Mouse (Mus musculus) layer of hippocampus, adult 9-11 months (tissue): ENCODE results near the gene Nat9.

ENCODE experiments used
- DNase-seq: peaks from one replicate; pipeline ENCODE4 v3.0.0; 2022

Nat9 gene

GRCm38 (mm10) chr11:115212116-115212515 is 24.5 kb upstream of the Nat9 start:
- no peak for DNase-seq

DNA sequence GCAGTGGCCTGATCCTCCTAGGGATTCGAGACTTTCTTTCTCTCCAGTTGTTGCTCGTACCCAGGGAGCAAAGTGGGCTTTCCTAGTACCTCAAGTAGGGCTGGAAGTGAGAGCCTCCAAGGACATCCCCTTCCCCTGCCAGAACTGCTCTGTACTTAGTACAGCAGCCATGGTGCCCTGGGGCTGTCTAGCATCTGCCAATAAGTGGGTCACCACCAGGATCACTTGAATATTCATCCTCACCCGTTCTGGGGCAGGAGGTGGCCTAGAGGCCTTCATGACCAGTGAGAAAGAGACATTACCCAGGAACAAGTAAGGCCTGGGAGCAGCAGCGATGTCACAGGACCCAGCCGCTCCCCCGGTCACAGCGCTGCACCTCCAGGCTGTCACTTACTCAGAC is 22.3 kb upstream of the Nat9 start:
- no peak for DNase-seq

DNA sequence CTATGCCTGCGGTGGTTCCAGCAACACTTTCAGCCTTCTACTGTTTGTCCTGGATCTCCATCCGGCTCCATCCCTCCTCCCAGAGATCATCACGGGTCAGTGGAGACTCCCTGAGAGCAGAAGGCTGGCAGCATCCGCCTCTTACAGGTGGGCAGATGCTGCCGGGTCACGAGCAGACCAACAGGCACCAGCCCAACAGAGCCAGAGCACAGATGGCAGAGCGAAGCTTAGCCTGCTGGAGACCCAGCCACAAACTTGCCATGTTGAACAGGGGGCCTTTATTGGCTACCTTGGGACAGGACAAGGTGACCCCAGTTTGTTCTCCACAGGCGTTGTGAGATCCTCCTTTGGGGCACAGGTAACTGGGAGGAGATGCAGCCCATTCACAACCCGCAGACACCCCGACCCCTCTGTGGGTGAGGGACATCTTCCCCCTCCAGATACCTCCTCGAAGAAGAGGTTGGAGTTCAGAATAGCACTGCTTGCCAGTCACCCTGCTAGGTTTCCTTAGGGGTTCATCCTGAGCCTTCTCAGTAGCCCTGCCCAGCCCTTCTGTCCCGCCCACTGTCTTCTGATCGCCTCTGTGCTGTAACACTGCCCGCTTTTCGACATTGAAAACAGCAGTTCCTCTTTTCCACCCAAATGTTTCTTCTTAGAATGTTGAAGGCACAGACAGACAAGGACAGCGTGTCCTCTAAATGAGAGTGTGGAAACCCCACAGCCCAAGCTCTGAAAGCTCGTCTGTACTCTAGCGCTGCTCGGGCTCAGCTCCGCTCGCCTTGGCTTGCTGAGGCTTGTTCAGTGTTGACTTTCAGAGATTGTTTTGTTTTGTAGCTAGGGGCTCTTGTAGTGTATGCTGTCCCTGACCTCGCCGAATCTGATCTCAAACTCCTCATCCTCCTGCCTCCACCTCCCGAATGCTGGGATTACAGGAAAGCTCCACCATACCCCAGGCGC is 21.4 kb upstream of the Nat9 start:
- no peak for DNase-seq

GRCm38 (mm10) chr11:115208126-115208525 is 20.5 kb upstream of the Nat9 start:
- DNase-seq = no peak

DNA sequence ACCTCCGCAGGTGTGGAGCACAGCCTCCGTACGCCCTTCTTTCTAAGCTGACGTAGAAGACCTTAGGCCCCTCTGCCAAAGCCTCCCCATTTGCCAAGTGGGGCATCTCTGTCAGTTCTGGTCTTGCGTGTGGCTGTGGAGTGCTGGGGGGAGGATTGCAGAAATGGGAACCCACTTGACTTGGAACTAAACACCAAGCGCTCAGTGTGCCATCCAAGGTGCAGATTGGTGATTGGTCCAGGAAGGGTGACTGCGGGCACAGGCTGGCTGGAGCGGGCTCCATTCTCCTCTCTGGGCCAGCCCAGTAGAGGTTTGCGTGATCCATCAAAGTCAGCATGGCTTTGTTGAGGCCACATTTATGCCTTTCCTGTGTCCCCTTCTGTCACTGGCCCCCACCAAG is 15.1 kb upstream of the Nat9 start:
- DNase-seq = no peak

DNA sequence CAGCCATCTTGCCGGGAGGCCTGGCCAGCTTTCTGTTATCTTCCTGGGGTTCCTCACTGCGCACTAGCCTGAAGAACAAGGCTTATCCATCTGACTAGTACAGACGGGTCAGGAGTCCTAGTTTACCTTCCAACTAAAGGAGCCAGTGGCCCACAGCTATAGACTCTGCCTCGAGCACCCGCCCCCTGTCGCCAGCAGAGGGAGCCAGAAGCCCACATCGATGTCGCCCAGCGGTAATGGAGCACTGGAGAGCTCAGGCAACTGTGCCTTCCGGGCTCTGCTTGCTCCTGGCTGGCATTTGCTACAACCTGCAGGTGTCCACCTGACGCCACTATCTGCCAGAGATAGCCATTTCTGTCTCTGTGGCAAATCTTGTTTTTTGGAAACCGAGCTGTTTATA is 14.7 kb upstream of the Nat9 start:
- DNase-seq = peak; percentile 78

DNA sequence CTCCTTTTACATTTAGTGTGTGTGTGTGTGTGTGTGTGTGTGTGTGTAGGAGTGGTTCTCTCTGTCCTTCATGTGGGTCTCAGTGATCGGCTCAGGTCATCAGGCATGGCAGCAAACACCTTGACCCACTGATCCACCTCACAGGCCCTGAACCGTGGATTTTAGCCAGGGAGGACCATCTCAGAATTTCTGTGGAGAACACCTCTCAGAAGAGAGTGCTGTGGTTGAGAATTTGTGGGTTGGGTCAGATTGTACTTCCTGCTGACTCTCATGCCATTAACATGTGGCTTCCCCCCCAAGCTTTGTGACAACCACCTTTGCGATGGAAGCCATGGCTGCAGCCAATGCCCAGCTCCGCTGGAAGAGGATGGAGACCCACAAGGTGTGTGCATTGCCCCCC is 12.9 kb upstream of the Nat9 start:
- DNase-seq = no peak

DNA sequence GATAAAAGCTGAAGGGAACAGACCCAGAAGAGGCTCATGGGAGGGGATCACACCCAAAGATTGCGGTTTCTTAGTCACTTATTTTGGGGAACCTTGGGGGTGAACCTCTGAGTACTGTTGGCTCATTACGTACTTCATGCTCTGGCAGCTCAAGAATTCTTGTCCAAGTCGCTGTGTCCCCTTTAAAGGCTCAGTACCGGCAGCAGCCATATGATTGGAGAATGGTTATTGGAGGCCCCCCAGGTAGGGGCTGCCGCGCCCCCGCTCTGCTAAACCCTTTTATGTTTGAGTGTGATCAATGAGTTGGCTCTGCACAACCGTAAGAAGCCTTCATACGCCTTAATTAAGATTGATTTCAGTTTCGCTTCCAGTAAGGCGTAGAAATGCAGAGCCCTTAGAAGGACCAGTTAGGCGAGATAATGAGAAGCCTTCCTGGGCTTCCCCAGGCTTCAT is 11.3 kb upstream of the Nat9 start:
- no peak for DNase-seq

GRCm38 (mm10) chr11:115197558-115197957 is 9.9 kb upstream of the Nat9 start:
- DNase-seq = no peak

- DNase-seq = no peak
These were observed 8.3 kb upstream of the Nat9 start for GRCm38 (mm10) chr11:115195933-115196332.

GRCm38 (mm10) chr11:115194693-115195092 is 7.0 kb upstream of the Nat9 start:
- no peak for DNase-seq

DNA sequence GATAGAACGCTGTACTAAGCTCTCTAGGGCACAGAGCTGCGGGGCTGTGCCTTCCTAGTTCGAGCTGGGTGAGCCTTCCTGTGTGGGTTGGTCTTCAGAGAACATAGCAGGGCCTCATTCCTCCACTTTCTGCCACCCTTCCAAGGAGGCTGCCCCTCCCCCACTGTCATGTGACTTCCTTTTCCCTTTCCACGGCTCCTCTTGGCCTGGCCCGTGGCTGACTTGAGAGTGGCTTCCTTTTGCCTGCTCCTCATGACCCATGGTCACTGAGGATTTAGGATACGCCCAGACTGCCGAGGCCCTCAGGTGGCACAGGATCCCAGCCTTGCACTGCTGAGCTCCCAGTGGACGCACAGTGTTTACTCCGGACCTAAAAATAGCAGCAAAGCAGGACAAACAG is 4.5 kb upstream of the Nat9 start:
- peak; percentile 59 for DNase-seq

DNA sequence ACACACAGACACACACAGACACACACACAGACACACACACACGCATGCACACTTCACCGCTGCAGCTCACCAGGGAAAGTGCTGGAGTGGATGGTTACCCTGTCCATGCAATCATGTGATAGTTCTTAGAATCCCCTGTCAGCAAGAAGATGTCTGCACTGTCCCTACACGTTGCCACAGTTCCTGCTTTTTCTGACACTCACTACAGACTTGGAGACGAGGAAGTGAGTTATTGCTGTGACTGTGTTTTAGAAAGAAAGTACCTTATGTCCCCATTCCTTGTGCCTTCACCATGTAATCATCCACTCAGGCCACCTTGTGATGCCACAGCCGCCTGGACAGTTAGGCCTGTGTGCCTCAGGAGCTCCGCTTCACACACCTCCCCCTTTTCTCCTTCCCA is 1.6 kb upstream of the Nat9 start:
- peak; percentile 60 for DNase-seq

GRCm38 (mm10) chr11:115188539-115189231 is 1.0 kb upstream of the Nat9 start:
- no peak for DNase-seq

DNA sequence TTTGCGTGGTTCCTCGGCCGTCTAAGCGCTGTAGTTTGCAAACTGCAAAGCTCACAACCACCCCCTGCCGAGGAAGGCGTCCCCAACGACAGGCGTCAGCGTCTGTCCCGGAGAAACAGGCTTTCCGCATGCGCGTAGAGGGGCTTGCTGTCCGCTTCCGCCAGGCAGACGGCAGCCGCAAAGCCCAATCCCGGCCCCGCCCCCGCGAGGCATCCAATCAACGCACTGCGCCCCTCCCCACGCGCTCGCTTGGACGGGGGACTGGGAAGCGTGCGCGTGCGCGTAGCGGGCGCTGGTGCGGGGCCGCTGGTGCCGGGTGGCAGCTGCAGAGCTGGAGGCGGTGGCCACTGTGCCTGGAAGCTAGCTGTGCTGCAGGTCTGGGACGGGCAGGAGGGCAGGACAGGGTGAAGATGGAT is 427 bp downstream of the Nat9 start, which contains the start of gene Tmem104:
Gene Tmem104 (plus strand): TSS at position 264 of the 416 bp plus-strand sequence.
- DNase-seq = peak; percentile 99

GRCm38 (mm10) chr11:115184973-115185372 is 2.7 kb downstream of the Nat9 start:
- no peak for DNase-seq

GRCm38 (mm10) chr11:115181913-115182638 is 5.6 kb downstream of the Nat9 start:
- DNase-seq = no peak

GRCm38 (mm10) chr11:115179881-115180280 is 7.8 kb downstream of the Nat9 start:
- DNase-seq = no peak

- DNase-seq = no peak
These were observed 8.5 kb downstream of the Nat9 start for GRCm38 (mm10) chr11:115179191-115179590.

DNA sequence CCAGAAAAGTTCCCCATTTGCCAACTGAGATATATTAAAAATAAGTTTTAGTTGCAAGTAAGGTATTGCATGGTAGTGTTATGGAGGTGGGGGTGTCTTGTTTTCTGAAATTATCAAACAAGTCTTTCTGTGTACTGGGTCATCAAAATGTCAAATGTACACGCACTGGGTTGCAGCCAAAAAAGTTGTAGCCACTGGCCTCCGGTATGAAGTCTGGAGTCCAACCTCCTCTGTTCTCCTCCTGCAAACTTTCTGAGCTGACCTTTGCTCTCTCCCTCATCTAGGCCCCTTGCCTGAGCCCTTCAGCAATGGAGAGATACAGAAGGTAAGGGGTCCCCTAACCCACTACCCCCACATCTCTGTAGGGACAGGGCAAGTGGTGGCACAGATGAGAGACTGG is 8.9 kb downstream of the Nat9 start:
- DNase-seq = no peak

GRCm38 (mm10) chr11:115177559-115178195 is 10.0 kb downstream of the Nat9 start:
- DNase-seq = no peak

GRCm38 (mm10) chr11:115176399-115177190 is 11.1 kb downstream of the Nat9 start:
- no peak for DNase-seq
